8 mouse cellular contexts compared by ENCODE assay signal in the genomic region with DNA sequence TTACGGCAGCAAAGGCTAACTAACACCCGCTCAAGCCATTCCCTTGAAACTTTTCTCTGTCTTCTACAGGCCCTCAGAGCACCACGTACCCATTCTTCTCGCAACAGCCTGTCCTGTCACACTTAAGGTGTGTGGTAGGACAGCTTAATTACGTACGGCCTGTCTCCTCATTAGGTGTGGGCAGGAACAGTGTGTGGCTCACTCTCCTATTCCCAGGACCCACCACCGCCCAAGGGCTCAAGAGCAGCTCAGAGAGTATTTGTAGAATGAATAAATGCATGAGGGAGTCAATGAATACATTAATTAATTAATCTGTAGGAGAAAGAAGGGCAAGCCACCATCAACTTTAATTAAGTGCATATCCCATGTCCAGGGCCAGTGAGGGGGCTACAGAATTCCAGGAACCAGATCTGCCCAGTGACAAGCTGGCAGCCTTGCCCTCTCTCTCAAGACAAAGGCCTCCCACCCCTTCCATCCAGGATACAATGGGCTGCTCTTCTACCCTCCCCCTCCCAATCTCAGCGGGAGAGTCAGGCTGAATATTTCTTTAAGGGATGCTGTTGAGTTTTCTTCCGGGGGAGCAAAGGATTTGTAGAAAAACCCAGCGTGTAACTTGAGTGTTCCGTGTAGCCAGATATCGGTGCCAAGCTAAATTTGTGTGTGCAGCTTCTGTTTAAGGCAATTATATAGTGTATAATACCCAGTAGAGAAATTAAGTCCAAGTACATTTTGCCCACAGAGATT.
DNase-seq lines count a peak whose midpoint lies in the region; ATAC-seq and TF ChIP-seq lines count a peak whose summit lies in the region.

No protein-coding gene starts in this region.

- DNase-seq in cerebellum, adult 11 months, result peak; percentile 15
- no peak for DNase-seq in cerebellum, postnatal 36 days
- peak; percentile 96 for DNase-seq in brain, embryonic 14.5 days (ENCODE audit: low read depth)
- peak; percentile 76 for DNase-seq in hindbrain, embryonic 11.5 days (ENCODE audit: low spot score)
- DNase-seq in right cerebral cortex, adult 2 months (ENCODE audit: low spot score in 2 of 2), result no peak
- DNase-seq in layer of hippocampus, adult 2 months (ENCODE audit: low spot score in 2 of 2), result no peak
- no peak for DNase-seq in MN1 (ENCODE audit: low spot score)

- 36% methylated on average over 12 of the region's 12 CpGs for WGBS in hindbrain, embryonic 11.5 days
- WGBS in midbrain, embryonic 16.5 days, result 17% methylated on average over 12 of the region's 12 CpGs

- H3K4me1 ChIP-seq in hindbrain, embryonic 11.5 days (replicated peaks; ENCODE audit: control insufficient read depth, insufficient read depth, low read length), result 0 out of 2 replicates have a peak, but pooled peaks cover 3% of the 10 kb centered on the region
- H3K4me1 ChIP-seq in midbrain, embryonic 16.5 days (ENCODE audit: control insufficient read depth, insufficient read depth, low read length), result peaks cover 25% of the 10 kb centered on the region

- TF ChIP-seq POLR2A in brain, embryonic 14.5 days (IDR thresholded peaks at IDR 0.05; ENCODE audit: borderline replicate concordance, extremely low read depth, insufficient read depth, insufficient read length, poor library complexity, severe bottlenecking), result no peak

- peak; percentile 91 for ATAC-seq in hindbrain, embryonic 11.5 days (ENCODE audit: low FRiP score)
- peak; percentile 78 for ATAC-seq in midbrain, embryonic 16.5 days

- H3K9me3 ChIP-seq in hindbrain, embryonic 11.5 days (ENCODE audit: control insufficient read depth, low read length), result no peaks in the 10 kb centered on the region
- H3K9me3 ChIP-seq in midbrain, embryonic 16.5 days (replicated peaks; ENCODE audit: control insufficient read depth, low read length, poor library complexity, severe bottlenecking), result no peaks in the 10 kb centered on the region

- TF ChIP-seq CTCF in brain, embryonic 14.5 days (IDR thresholded peaks at IDR 0.05; ENCODE audit: borderline replicate concordance, extremely low read depth, insufficient read depth, insufficient read length), result no peak
- TF ChIP-seq CTCF in layer of hippocampus, adult 2 months (conservative IDR thresholded peaks at IDR 0.05), result no peak

- H3K36me3 ChIP-seq in hindbrain, embryonic 11.5 days (ENCODE audit: control insufficient read depth, insufficient read depth, low read length), result no peaks in the 10 kb centered on the region
- H3K36me3 ChIP-seq in midbrain, embryonic 16.5 days (ENCODE audit: control insufficient read depth, insufficient read depth, low read length), result no peaks in the 10 kb centered on the region

- H3K4me3 ChIP-seq in hindbrain, embryonic 11.5 days (ENCODE audit: low read depth, low read length), result no peak overlapping the region
- H3K4me3 ChIP-seq in midbrain, embryonic 16.5 days (ENCODE audit: low read depth, low read length), result no peak overlapping the region
- no peak overlapping the region for H3K4me3 ChIP-seq in layer of hippocampus, adult 2 months

- H3K27ac ChIP-seq in hindbrain, embryonic 11.5 days (ENCODE audit: low read depth, low read length), result peak overlapping the region; percentile 58; the same call in 1 of the 2 replicates
- H3K27ac ChIP-seq in midbrain, embryonic 16.5 days (ENCODE audit: low read length), result no peak overlapping the region
- no peak overlapping the region for H3K27ac ChIP-seq in layer of hippocampus, adult 2 months

- no peaks in the 10 kb centered on the region for H3K27me3 ChIP-seq in hindbrain, embryonic 11.5 days (ENCODE audit: control insufficient read depth, insufficient read depth, low read length)
- peaks cover 3% of the 10 kb centered on the region; the same call in 1 of the 2 replicates for H3K27me3 ChIP-seq in midbrain, embryonic 16.5 days (ENCODE audit: control insufficient read depth, insufficient read depth, low read depth, low read length)

- H3K9ac ChIP-seq in hindbrain, embryonic 11.5 days (ENCODE audit: low read depth, low read length), result no peak overlapping the region
- no peak overlapping the region for H3K9ac ChIP-seq in midbrain, embryonic 16.5 days (ENCODE audit: low read depth, low read length)

- no peak overlapping the region for H3K4me2 ChIP-seq in hindbrain, embryonic 11.5 days (replicated peaks; ENCODE audit: low read depth, low read length)
- 0 out of 2 replicates have a peak overlapping the region, but pooled peaks have one; percentile 4 for H3K4me2 ChIP-seq in midbrain, embryonic 16.5 days (ENCODE audit: low read length)

Comparison
In these comparisons a context has a peak if more than half of its experiments do, and no peak if none do; other contexts are left out.
1. DNase-seq: peak in cerebellum, adult 11 months (single experiment), brain, embryonic 14.5 days (single experiment) and hindbrain, embryonic 11.5 days (single experiment); none in cerebellum, postnatal 36 days (0 of 2), right cerebral cortex, adult 2 months (0 of 2), layer of hippocampus, adult 2 months (0 of 2) and MN1 (single experiment).